Mouse (Mus musculus): Measurements from ENCODE around the gene Txndc11. TPM values are rescaled to one million over a fixed set of nuclear protein-coding genes. Genes with fewer than 3 reads are reported as not detected.

Gene Txndc11
- polyA plus RNA-seq, 1 experiment from 2014 or later: 27.0 TPM

Small RNA genes lying within 50 kb of the gene (microRNA-seq; reads per million reads assigned to microRNA genes)
- gene Gm23935: 265 reads per million, percentile 62 among the genes with 10 or more reads in this experiment

Other genes with a start within 250 kb of the Txndc11 start
- gene Snn, start 73.7 kb downstream of the Txndc11 start, polyA plus RNA-seq (2016; fragmentation: Nextera tagmentation; extraction: Ambion mirVana): 86.7 and 106 TPM in 2 replicates
- 97.9 and 106 TPM in 2 replicates for gene Litaf, start 68.5 kb downstream of the Txndc11 start, polyA plus RNA-seq (2016; fragmentation: Nextera tagmentation; extraction: Ambion mirVana)
- gene Zc3h7a, start 41.7 kb upstream of the Txndc11 start, polyA plus RNA-seq (2016; fragmentation: Nextera tagmentation; extraction: Ambion mirVana): 75.8 and 88.2 TPM in 2 replicates
- 248 and 283 TPM in 2 replicates for gene Rsl1d1, start 68.7 kb upstream of the Txndc11 start, polyA plus RNA-seq (2016; fragmentation: Nextera tagmentation; extraction: Ambion mirVana)
- gene Gspt1, start 119.7 kb upstream of the Txndc11 start, polyA plus RNA-seq (2016; fragmentation: Nextera tagmentation; extraction: Ambion mirVana): 76.6 and 83.6 TPM in 2 replicates
- 0.15 TPM in 1 of 2 replicates, not detected in the other for gene Tnfrsf17, start 179.2 kb upstream of the Txndc11 start, polyA plus RNA-seq (2016; fragmentation: Nextera tagmentation; extraction: Ambion mirVana)
- 9.7 and 12.9 TPM in 2 replicates for gene Snx29, start 188.3 kb upstream of the Txndc11 start, polyA plus RNA-seq (2016; fragmentation: Nextera tagmentation; extraction: Ambion mirVana)

Data from midbrain, embryonic 10.5 days (tissue).